Mouse (Mus musculus): Measurements from ENCODE around the gene Jarid2. TPM values are rescaled to one million over a fixed set of nuclear protein-coding genes. Genes with fewer than 3 reads are reported as not detected.

Jarid2 gene
- total RNA-seq (2018; cell fraction: chromatin; rRNA removed): 100 to 1,000 TPM in 5 of 26 experiments, 10 to 100 TPM in 21; 49.8 to 237 (median 70.5) TPM
- total RNA-seq (2018; cell fraction: cytosol; rRNA removed): 10 to 100 TPM in 19 of 26 experiments, 1 to 10 TPM in 7; 7.7 to 34.1 (median 13.2) TPM
- total RNA-seq (2018; cell fraction: nucleus; rRNA removed): 100 to 1,000 TPM in 3 of 26 experiments, 10 to 100 TPM in 23; 40.2 to 196 (median 59.1) TPM
- polyA plus RNA-seq (2018): 8.4 to 10.6 TPM (median 10.0 TPM) in 3 replicates

GRCm38 (mm10) chr13:44729424-44729971 is at the start of gene Jarid2:
Jarid2 (plus strand) TSS chr13:44729474.
- Histone ChIP-seq H3K27ac (0 out of 2 replicates have a peak within 1 kb of the TSS, but pooled peaks have one; percentile 8), H3K36me3 (ENCODE audit: inconsistent target) (no peaks in the 10 kb centered on the region), H3K79me2 (ENCODE audit: inconsistent target) (peaks cover 30% of the 10 kb centered on the region), H3K4me3 (ENCODE audit: inconsistent target) (peak within 1 kb of the TSS; percentile 37)
- 8% methylated on average over 30 of the region's 31 CpGs for WGBS (ENCODE audit: missing documents)

- no peaks in the 10 kb centered on the region for H3K36me3 ChIP-seq (ENCODE audit: inconsistent target)
- H3K4me3 ChIP-seq (ENCODE audit: inconsistent target): no peak overlapping the region
- H3K79me2 ChIP-seq (ENCODE audit: inconsistent target): no peaks in the 10 kb centered on the region
- WGBS (ENCODE audit: missing documents): 73% methylated on average over 7 of the region's 7 CpGs
- H3K27ac ChIP-seq: no peak overlapping the region
Observed at GRCm38 (mm10) chr13:44681051-44681450, 48.2 kb upstream of the Jarid2 start.

- WGBS (ENCODE audit: missing documents): 87% methylated on average over 3 of the region's 3 CpGs
- no peak overlapping the region for H3K27ac ChIP-seq
- no peaks in the 10 kb centered on the region for H3K79me2 ChIP-seq (ENCODE audit: inconsistent target)
- H3K36me3 ChIP-seq (ENCODE audit: inconsistent target): no peaks in the 10 kb centered on the region
- no peak overlapping the region for H3K4me3 ChIP-seq (ENCODE audit: inconsistent target)
Observed at GRCm38 (mm10) chr13:44688140-44688539, 41.1 kb upstream of the Jarid2 start.

GRCm38 (mm10) chr13:44697628-44698027 is 31.6 kb upstream of the Jarid2 start:
- no peaks in the 10 kb centered on the region for H3K36me3 ChIP-seq (ENCODE audit: inconsistent target)
- H3K4me3 ChIP-seq (ENCODE audit: inconsistent target): no peak overlapping the region
- H3K79me2 ChIP-seq (ENCODE audit: inconsistent target): no peaks in the 10 kb centered on the region
- 86% methylated on average over 7 of the region's 10 CpGs for WGBS (ENCODE audit: missing documents)
- H3K27ac ChIP-seq: no peak overlapping the region

GRCm38 (mm10) chr13:44704036-44704801 is 25.1 kb upstream of the Jarid2 start:
- Histone ChIP-seq H3K4me3 (ENCODE audit: inconsistent target) (no peak overlapping the region), H3K27ac (no peak overlapping the region), H3K79me2 (ENCODE audit: inconsistent target) (no peaks in the 10 kb centered on the region), H3K36me3 (ENCODE audit: inconsistent target) (no peaks in the 10 kb centered on the region)
- WGBS (ENCODE audit: missing documents): 93% methylated on average over 15 of the region's 15 CpGs

GRCm38 (mm10) chr13:44705031-44705742 is 24.1 kb upstream of the Jarid2 start:
- 78% methylated on average over 14 of the region's 14 CpGs for WGBS (ENCODE audit: missing documents)

GRCm38 (mm10) chr13:44705743-44706044 is 23.6 kb upstream of the Jarid2 start:
- WGBS (ENCODE audit: missing documents): 96% methylated on average over 6 of the region's 7 CpGs
- H3K4me3 ChIP-seq (ENCODE audit: inconsistent target): no peak overlapping the region
- H3K79me2 ChIP-seq (ENCODE audit: inconsistent target): no peaks in the 10 kb centered on the region
- no peak overlapping the region for H3K27ac ChIP-seq
- H3K36me3 ChIP-seq (ENCODE audit: inconsistent target): no peaks in the 10 kb centered on the region

More at GRCm38 (mm10) chr13:44705031-44705742, 24.1 kb upstream of the Jarid2 start:
- Histone ChIP-seq H3K79me2 (ENCODE audit: inconsistent target) (no peaks in the 10 kb centered on the region), H3K4me3 (ENCODE audit: inconsistent target) (no peak overlapping the region), H3K27ac (no peak overlapping the region), H3K36me3 (ENCODE audit: inconsistent target) (no peaks in the 10 kb centered on the region)

- Histone ChIP-seq H3K36me3 (ENCODE audit: inconsistent target) (no peaks in the 10 kb centered on the region), H3K79me2 (ENCODE audit: inconsistent target) (no peaks in the 10 kb centered on the region), H3K27ac (no peak overlapping the region), H3K4me3 (ENCODE audit: inconsistent target) (no peak overlapping the region)
- WGBS (ENCODE audit: missing documents): 90% methylated on average over 10 of the region's 10 CpGs
Observed at GRCm38 (mm10) chr13:44706206-44706915, 22.9 kb upstream of the Jarid2 start.

GRCm38 (mm10) chr13:44707176-44707575 is 22.1 kb upstream of the Jarid2 start:
- WGBS (ENCODE audit: missing documents): 94% methylated on average over 5 of the region's 5 CpGs
- no peaks in the 10 kb centered on the region for H3K79me2 ChIP-seq (ENCODE audit: inconsistent target)
- no peak overlapping the region for H3K27ac ChIP-seq
- no peaks in the 10 kb centered on the region for H3K36me3 ChIP-seq (ENCODE audit: inconsistent target)
- no peak overlapping the region for H3K4me3 ChIP-seq (ENCODE audit: inconsistent target)

- Histone ChIP-seq H3K36me3 (ENCODE audit: inconsistent target) (no peaks in the 10 kb centered on the region), H3K27ac (no peak overlapping the region), H3K4me3 (ENCODE audit: inconsistent target) (no peak overlapping the region), H3K79me2 (ENCODE audit: inconsistent target) (no peaks in the 10 kb centered on the region)
- 94% methylated on average over 9 of the region's 14 CpGs for WGBS (ENCODE audit: missing documents)
Observed at GRCm38 (mm10) chr13:44708336-44709017, 20.8 kb upstream of the Jarid2 start.

GRCm38 (mm10) chr13:44709747-44710480 is 19.4 kb upstream of the Jarid2 start:
- Histone ChIP-seq H3K27ac (no peak overlapping the region), H3K4me3 (ENCODE audit: inconsistent target) (no peak overlapping the region), H3K36me3 (ENCODE audit: inconsistent target) (no peaks in the 10 kb centered on the region), H3K79me2 (ENCODE audit: inconsistent target) (no peaks in the 10 kb centered on the region)
- WGBS (ENCODE audit: missing documents): 85% methylated on average over 8 of the region's 8 CpGs

GRCm38 (mm10) chr13:44711062-44711461 is 18.2 kb upstream of the Jarid2 start:
- Histone ChIP-seq H3K79me2 (ENCODE audit: inconsistent target) (no peaks in the 10 kb centered on the region), H3K36me3 (ENCODE audit: inconsistent target) (no peaks in the 10 kb centered on the region), H3K27ac (no peak overlapping the region), H3K4me3 (ENCODE audit: inconsistent target) (no peak overlapping the region)
- 77% methylated on average over 5 of the region's 5 CpGs for WGBS (ENCODE audit: missing documents)

- H3K4me3 ChIP-seq (ENCODE audit: inconsistent target): no peak overlapping the region
- no peaks in the 10 kb centered on the region for H3K36me3 ChIP-seq (ENCODE audit: inconsistent target)
- H3K27ac ChIP-seq: no peak overlapping the region
- WGBS (ENCODE audit: missing documents): 82% methylated on average over 1 of the region's 1 CpGs
- H3K79me2 ChIP-seq (ENCODE audit: inconsistent target): no peaks in the 10 kb centered on the region
Observed at GRCm38 (mm10) chr13:44711882-44712281, 17.4 kb upstream of the Jarid2 start.

Measured in macrophage (primary cell).